Mouse (Mus musculus): Measurements from ENCODE around the gene Adra2b.

Adra2b gene

DNA sequence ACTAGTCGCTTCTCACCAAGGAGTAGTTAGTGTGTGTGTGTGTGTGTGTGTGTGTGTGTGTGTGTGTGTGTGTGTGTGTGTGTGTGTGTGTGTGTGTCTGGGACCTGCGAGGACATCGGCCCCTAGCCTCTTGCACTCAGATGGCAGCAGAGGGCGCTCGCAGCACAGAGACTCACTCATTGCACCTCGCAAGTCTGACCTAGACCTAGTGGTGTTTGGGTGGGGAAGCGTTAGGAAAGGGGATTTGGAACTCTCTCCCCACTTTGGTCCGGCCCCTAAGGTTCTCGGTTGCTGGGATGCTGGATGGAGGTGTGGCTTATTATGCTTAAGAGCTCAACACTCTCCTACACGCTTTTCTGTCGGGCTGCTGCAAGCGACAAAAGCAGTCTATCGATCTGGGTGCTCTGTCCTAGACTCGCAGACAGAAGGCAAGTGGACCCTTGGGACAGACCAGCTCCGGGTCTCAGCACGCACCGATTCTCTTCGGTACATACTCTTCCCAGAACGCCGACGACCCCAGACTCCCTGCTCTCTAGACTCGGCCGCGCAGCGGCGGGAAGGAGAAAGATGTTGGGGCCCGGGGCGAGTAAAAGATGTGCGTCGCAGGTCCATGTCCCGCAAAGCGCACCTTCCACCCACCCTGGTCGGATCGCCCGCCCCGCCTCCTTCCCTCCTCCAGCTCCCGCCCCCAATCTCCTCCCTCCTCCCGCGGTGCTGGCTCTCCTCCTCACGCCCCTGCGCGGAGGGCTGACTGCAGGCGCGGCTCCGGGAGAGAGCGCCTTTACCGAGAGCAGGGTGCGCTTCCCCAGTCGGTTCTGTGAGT is at the start of gene Adra2b:
TSS of gene Adra2b (plus strand) at position 750 of the 823 bp plus-strand sequence.
- DNase-seq = peak; percentile 62

DNA sequence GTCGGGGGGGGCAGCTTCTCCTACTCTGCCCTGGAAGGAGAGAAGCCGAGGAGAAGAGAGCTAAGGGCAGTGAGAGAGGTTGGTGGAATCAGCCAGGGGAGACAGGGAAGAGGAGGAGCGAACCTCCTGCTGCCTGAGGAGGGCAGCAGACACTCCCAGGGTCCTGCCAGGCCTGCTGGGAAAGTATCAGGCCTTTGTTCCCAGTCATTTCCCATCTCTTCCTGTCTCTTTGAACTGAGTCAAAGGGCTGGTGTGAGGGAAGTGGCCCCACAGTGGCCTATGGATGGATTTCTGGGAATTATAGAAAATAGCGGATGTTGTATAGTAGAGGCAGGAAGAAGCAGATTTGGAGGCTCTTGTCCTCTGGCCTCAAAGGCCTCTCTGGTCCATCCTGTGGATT is 49.1 kb upstream of the Adra2b start:
- no peak for DNase-seq

DNA sequence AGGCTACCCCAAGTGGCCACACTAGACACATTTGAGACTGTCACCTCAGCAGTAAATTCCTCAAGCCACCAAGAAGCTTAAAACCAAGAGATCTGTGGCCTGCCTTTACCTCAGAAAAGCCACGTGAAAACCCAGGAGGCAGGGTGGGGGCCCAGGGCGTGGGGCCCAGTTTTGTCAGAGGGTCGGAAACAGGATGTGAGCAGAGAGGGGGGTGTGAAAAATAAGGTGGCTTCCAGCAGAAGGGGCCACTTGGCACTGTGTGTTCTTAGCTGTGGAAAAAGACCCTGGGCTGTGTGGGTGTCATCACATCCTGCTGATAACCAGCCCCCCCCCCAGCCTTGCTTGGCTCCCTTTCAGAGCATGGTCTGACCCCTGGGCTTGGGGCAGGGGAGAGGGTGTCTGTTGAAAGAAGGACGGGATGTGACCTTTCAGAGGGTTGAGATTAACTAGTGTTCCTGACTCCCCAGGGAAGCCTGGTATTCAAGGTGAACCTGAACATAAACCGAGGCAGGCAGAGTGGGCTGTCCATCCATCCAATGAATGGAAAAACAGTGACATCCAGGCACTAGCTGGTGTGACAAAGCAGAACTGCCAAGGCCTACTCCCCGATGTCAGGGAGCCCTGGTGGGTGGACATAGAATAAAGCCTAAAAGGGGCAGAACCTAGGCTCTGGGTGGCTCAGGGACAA is 48.4 kb upstream of the Adra2b start:
- no peak for DNase-seq

DNA sequence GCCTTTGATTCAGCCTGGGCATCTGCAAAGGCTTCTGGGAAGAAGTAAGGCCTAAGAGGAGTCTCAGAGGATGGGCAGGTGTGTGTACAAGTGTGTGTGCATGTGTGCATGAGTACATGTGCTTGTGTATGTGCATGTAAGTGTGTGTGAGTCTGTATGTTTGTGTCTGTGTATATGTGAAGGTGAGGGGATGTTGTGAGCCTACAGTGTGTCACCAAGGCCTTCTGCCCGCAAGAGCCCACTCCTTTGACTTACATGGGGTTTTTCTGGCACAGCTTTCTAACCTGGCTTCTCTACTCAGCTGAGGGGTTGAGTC is 47.9 kb upstream of the Adra2b start:
- no peak for DNase-seq

DNA sequence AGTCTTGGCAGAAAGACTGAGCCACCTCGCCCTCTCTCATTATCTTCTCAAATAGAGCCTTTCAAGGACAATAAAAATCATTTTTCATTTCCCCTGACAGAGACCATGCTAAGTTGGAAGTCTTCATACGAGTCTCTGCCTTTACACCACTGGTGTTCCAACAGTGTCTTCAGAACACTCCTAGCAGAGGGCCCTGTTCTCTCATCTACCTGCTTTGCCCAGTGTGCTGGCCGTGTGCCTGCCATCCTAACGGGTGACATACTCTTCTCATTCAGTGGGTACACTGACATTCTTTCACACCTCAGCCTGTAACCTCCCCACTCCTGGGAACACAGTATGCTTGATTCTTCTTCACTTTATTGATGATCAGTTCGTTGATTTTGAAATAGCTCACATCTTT is 46.6 kb upstream of the Adra2b start:
- no peak for DNase-seq

DNA sequence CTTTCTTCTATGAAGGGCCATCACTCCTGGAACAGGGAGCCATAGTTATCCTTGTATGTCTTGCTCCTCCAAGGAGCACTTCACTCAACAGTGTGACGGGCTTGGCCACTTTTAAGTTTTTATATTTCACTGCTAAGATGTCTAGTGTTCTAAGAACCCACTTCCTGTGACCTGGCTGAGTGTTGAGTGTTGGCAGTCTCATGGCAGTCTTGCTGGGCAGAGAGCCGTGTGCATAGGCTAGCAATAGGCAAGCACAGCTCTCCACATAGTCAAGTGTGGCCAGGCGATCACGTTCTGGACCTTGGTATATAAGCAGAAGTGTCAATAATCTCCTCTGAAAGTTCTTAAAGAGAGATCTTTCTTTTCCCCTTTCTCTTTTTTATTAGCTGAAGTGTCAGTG is 44.9 kb upstream of the Adra2b start:
- no peak for DNase-seq

GRCm38 (mm10) chr2:127319071-127319470 is 43.9 kb upstream of the Adra2b start:
- DNase-seq = no peak

DNA sequence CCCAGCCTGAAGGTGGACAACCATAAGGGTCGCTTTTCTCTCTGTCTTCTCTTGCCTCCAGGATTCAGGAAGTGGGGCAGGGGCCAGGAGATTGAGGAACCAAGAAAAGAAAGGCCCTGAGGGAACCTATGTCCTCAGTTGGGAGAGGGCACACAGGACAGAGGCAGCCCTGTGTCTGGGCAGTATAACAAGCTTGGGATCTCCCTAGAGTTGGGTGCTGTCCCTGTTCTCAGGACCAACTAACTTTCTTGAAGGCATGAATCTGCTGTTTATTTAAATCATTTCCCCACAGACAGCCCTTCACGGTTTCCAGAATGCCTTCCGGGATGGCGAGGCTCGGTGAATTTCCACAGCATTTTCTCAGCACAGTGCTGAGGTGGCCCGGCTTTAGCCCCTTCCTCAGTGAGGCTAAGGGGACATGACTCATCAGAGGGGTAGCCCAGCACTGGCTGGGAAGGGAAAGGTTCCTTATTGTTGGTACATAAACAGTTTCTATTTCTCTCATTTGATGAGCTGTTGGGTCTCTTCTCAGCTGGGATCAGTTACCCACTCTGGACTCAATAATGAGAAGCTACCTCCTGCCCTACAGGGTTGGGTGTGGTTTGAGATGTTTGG is 40.2 kb upstream of the Adra2b start:
- no peak for DNase-seq

GRCm38 (mm10) chr2:127323667-127324066 is 39.3 kb upstream of the Adra2b start:
- DNase-seq = no peak

DNA sequence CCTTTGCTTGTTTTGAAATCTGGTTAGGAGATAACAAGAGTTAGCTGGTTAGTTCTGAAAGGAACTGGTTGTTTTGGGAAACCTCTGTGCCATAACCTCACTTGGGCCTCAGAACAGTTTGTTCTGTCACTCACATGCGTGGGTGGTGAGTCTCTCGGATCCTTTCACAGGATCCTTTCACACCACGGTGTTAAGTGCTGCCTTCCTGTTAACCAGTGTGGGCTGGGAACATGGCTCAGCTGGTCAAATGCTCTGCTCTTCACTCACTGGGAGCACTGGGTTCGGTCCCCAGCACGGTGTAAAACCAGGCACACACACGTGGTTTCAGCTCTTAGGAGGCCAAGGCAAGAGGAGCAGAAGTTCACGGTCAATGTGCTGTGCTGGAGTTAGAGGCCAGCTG is 38.6 kb upstream of the Adra2b start:
- DNase-seq = no peak

DNA sequence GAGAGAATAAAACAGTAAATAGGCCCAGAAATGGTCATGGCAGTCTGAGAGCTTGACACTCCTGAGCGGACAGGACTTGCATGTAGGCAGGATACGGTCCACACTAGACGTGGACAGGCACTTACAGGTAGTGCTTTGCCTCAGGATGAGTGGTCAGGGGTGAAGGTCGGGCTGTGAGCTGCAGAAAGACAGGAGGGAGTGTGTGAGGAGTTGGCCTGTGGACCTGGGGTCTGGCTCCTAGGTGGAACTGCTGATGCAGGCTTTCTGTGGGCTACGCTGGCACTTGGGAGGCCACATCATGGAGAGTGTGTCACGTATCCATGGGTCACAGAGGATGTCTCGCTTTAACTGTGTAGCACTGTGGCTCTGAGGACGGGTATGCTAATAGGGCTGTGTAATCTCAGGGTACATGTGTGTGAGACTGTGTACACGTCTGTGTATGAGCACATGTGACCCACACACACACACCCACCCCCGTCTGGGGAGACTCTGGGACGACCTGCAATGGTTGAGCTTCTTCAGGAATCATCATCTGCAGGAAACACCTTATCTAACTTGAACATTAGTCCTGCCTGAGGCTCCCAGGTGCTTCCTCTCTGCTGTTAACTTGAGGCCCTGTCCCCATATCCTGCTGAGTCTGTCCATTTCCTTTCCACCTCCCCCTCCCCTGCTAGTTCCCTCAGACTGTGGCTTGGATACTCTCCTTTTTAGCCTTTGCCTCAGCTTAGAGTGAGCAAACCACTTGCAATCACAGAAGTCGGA is 34.7 kb upstream of the Adra2b start:
- DNase-seq = no peak

- DNase-seq = no peak
Measured at GRCm38 (mm10) chr2:127332807-127333570, 30.0 kb upstream of the Adra2b start.

GRCm38 (mm10) chr2:127333945-127334603 is 28.9 kb upstream of the Adra2b start:
- DNase-seq = no peak

GRCm38 (mm10) chr2:127335078-127335541 is 27.9 kb upstream of the Adra2b start:
- peak; percentile 11 for DNase-seq

DNA sequence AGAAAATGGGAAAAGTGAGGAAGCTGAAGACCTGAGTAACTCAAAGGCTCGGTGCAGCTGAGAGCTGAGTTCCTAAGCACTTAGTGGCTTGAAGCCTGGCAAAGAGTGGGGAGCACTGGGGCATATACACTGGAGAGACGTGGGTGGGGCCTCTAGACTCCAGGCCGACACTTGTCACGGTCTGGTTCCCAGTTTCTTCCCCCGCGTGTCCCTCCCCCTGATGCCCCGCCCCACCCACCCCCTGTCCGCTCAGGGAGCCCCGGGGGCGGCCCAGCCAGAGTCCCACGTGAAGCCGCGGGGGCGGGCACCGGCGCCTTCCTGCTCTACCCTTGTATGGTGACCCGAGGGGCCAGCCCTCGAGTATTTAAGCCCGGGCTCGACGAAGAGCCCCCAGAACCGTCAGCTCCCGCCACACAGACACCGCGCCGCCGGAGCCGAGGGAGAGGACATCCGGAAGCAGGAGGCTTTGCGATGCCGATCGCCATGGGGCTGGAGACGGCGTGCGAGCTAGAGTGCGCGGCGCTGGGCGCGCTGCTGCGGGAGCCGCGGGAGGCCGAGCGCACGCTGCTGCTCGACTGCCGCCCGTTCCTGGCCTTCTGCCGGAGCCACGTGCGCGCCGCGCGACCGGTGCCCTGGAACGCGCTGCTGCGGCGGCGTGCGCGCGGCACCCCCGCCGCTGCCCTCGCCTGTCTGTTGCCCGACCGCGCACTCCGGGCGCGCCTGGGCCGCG is 27.1 kb upstream of the Adra2b start, which contains the start of gene Dusp2:
TSS of gene Dusp2 (plus strand) at position 393 of the 730 bp plus-strand sequence.
- peak; percentile 65 for DNase-seq

DNA sequence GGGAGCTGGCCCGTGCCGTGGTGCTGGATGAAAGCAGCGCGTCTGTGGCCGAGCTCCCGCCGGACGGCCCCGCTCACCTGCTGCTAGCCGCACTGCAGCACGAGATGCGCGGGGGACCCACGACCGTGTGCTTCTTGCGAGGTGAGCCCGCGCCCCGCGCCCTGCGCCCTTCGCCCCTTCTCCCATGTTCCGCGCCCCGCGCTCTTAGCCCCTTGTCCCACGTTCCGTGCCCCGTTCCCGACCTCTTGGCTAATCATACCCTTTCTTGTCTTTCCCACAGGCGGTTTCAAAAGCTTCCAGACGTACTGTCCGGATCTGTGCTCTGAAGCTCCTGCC is 26.5 kb upstream of the Adra2b start:
- DNase-seq = peak; percentile 17

- no peak for DNase-seq
Measured at GRCm38 (mm10) chr2:127336885-127337284, 26.1 kb upstream of the Adra2b start.

DNA sequence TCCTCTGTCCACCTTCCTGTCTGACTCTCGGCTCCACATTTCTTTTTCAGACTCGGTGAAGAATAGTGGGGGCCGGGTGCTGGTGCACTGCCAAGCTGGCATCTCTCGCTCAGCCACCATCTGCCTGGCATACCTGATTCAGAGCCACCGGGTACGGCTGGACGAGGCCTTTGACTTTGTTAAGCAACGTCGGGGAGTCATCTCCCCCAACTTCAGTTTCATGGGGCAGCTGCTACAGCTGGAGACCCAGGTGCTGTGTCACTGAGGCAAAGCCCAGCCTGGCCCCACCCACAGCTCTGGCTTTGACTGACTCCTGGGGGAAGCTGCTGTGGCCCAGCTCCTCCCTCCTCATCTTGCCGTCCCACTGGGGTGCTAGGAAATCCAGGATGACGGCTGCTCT is 25.5 kb upstream of the Adra2b start:
- DNase-seq = peak; percentile 53

- no peak for DNase-seq
Measured at GRCm38 (mm10) chr2:127338012-127338411, 25.0 kb upstream of the Adra2b start.

DNA sequence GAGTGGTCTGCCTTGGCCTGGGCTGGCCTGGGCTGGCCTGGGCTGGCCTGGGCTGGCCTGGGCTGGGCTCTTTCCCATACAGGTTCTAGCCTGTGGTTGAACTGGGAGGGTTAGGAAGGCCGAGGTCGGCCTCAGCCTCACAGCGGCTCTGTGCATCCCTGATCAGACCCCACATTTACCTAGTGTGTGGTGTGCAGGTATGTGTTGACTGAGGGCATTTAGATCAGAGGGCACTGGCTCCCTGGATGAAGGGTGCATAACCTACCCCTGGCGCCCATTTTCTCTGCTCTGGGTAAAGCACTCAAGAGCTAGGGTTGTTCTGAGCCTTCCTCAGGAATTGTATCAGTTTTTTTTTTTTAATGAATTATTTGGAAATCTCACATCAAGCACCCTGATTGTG is 24.6 kb upstream of the Adra2b start, which contains the start of gene Astl:
TSS of gene Astl (plus strand) at position 224 of the 400 bp plus-strand sequence.
- no peak for DNase-seq

DNA sequence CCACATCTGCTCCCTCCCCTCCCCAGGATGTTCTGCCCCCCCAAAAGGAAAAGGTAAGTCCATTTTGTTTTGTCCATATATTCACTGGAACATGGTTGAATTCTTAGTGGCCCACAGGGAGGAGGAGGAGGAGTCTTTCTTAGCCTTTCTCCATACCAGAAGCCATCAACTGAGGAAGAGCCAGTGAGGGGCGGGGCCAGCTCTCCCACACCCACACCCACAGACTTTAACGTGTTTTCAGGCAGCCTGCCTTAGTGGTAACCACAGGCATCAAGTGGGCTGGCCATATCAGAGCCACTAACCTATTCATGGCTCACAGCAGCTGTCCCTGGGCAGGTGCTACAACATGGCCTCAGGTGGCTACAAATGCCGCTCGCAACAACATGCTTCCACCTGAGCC is 24.2 kb upstream of the Adra2b start:
- DNase-seq = no peak
